Mouse (Mus musculus): ENCODE results near the gene Ercc2. TPM values are rescaled to one million over a fixed set of nuclear protein-coding genes. Genes with fewer than 3 reads are reported as not detected.
A peak's percentile ranks its signal among the peaks of the same experiment; 100 is the strongest.

Ercc2 gene
- 16.7 and 19.0 TPM in 2 replicates for polyA plus RNA-seq (2015; fragmentation: Nextera tagmentation; extraction: Ambion mirVana)

GRCm38 (mm10) chr7:19381377-19382165 is at the start of gene Ercc2:
Gene Ercc2, plus strand, starts transcription at chr7:19382010.
- WGBS = 5% methylated on average over 43 of the region's 48 CpGs

GRCm38 (mm10) chr7:19332709-19333352 is 49.0 kb upstream of the Ercc2 start:
- Histone ChIP-seq H3K9me3 (ENCODE audit: low read length) (no peaks in the 10 kb centered on the region), H3K27me3 (ENCODE audit: insufficient read depth, low read length) (no peaks in the 10 kb centered on the region), H3K36me3 (ENCODE audit: insufficient read depth, low read length) (no peaks in the 10 kb centered on the region), H3K4me2 (replicated peaks; ENCODE audit: low read depth, low read length) (peak overlapping the region; percentile 83), H3K4me1 (ENCODE audit: insufficient read depth, low read length) (peaks cover 13% of the 10 kb centered on the region), H3K27ac (ENCODE audit: low read length) (no peak overlapping the region), H3K9ac (replicated peaks; ENCODE audit: low read length) (peak overlapping the region; percentile 66), H3K4me3 (ENCODE audit: low read length) (peak overlapping the region; percentile 52)
- under 1% methylated on average over 50 of the region's 52 CpGs for WGBS
- peak; percentile 47; the same call in 1 of the 2 replicates for ATAC-seq (ENCODE audit: low FRiP score, low TSS enrichment)

More at GRCm38 (mm10) chr7:19381377-19382165, at the start of gene Ercc2:
- ATAC-seq (ENCODE audit: low FRiP score, low TSS enrichment) = peak; percentile 95
- Histone ChIP-seq H3K4me1 (ENCODE audit: insufficient read depth, low read length) (peaks cover 11% of the 10 kb centered on the region), H3K27me3 (ENCODE audit: insufficient read depth, low read length) (no peaks in the 10 kb centered on the region), H3K4me2 (replicated peaks; ENCODE audit: low read depth, low read length) (peak within 1 kb of the TSS; percentile 89), H3K9ac (replicated peaks; ENCODE audit: low read length) (peak within 1 kb of the TSS; percentile 72), H3K9me3 (ENCODE audit: low read length) (no peaks in the 10 kb centered on the region), H3K36me3 (ENCODE audit: insufficient read depth, low read length) (peaks cover 21% of the 10 kb centered on the region), H3K4me3 (ENCODE audit: low read length) (peak within 1 kb of the TSS; percentile 80), H3K27ac (ENCODE audit: low read length) (no peak within 1 kb of the TSS)

- no peak overlapping the region for H3K4me3 ChIP-seq (ENCODE audit: low read length)
- H3K27me3 ChIP-seq (ENCODE audit: insufficient read depth, low read length) = no peaks in the 10 kb centered on the region
- peaks cover 11% of the 10 kb centered on the region for H3K4me1 ChIP-seq (ENCODE audit: insufficient read depth, low read length)
- H3K27ac ChIP-seq (ENCODE audit: low read length) = no peak overlapping the region
- H3K9ac ChIP-seq (replicated peaks; ENCODE audit: low read length) = no peak overlapping the region
- no peaks in the 10 kb centered on the region for H3K9me3 ChIP-seq (ENCODE audit: low read length)
- 34% methylated on average over 3 of the region's 3 CpGs for WGBS
- ATAC-seq (ENCODE audit: low FRiP score, low TSS enrichment) = no peak
- no peak overlapping the region for H3K4me2 ChIP-seq (replicated peaks; ENCODE audit: low read depth, low read length)
- no peaks in the 10 kb centered on the region for H3K36me3 ChIP-seq (ENCODE audit: insufficient read depth, low read length)
Observed at GRCm38 (mm10) chr7:19335583-19335982, 46.2 kb upstream of the Ercc2 start.

- ATAC-seq (ENCODE audit: low FRiP score, low TSS enrichment) = no peak
- no peak overlapping the region for H3K27ac ChIP-seq (ENCODE audit: low read length)
Observed at GRCm38 (mm10) chr7:19337122-19337521, 44.7 kb upstream of the Ercc2 start.

GRCm38 (mm10) chr7:19338060-19338459 is 43.8 kb upstream of the Ercc2 start:
- 48% methylated on average over 2 of the region's 2 CpGs for whole genome bisulfite sequencing

More at GRCm38 (mm10) chr7:19337122-19337521, 44.7 kb upstream of the Ercc2 start:
- 52% methylated on average over 10 of the region's 10 CpGs for WGBS
- H3K4me2 ChIP-seq (replicated peaks; ENCODE audit: low read depth, low read length) = no peak overlapping the region
- no peaks in the 10 kb centered on the region for H3K9me3 ChIP-seq (ENCODE audit: low read length)
- H3K36me3 ChIP-seq (ENCODE audit: insufficient read depth, low read length) = no peaks in the 10 kb centered on the region
- H3K27me3 ChIP-seq (ENCODE audit: insufficient read depth, low read length) = peaks cover 13% of the 10 kb centered on the region
- H3K4me3 ChIP-seq (ENCODE audit: low read length) = no peak overlapping the region
- H3K9ac ChIP-seq (replicated peaks; ENCODE audit: low read length) = no peak overlapping the region
- peaks cover 21% of the 10 kb centered on the region for H3K4me1 ChIP-seq (ENCODE audit: insufficient read depth, low read length)

GRCm38 (mm10) chr7:19338596-19338995 is 43.2 kb upstream of the Ercc2 start:
- Histone ChIP-seq H3K4me3 (ENCODE audit: low read length) (no peak overlapping the region), H3K4me2 (replicated peaks; ENCODE audit: low read depth, low read length) (no peak overlapping the region), H3K27me3 (ENCODE audit: insufficient read depth, low read length) (peaks cover 13% of the 10 kb centered on the region), H3K9me3 (ENCODE audit: low read length) (no peaks in the 10 kb centered on the region), H3K4me1 (ENCODE audit: insufficient read depth, low read length) (peaks cover 30% of the 10 kb centered on the region), H3K9ac (replicated peaks; ENCODE audit: low read length) (no peak overlapping the region), H3K36me3 (ENCODE audit: insufficient read depth, low read length) (no peaks in the 10 kb centered on the region), H3K27ac (ENCODE audit: low read length) (no peak overlapping the region)
- WGBS = 54% methylated on average over 7 of the region's 7 CpGs
- ATAC-seq (ENCODE audit: low FRiP score, low TSS enrichment) = no peak

More at GRCm38 (mm10) chr7:19338060-19338459, 43.8 kb upstream of the Ercc2 start:
- Histone ChIP-seq H3K27me3 (ENCODE audit: insufficient read depth, low read length) (peaks cover 13% of the 10 kb centered on the region), H3K4me1 (ENCODE audit: insufficient read depth, low read length) (peaks cover 29% of the 10 kb centered on the region), H3K4me2 (replicated peaks; ENCODE audit: low read depth, low read length) (no peak overlapping the region), H3K4me3 (ENCODE audit: low read length) (no peak overlapping the region), H3K36me3 (ENCODE audit: insufficient read depth, low read length) (no peaks in the 10 kb centered on the region), H3K27ac (ENCODE audit: low read length) (no peak overlapping the region), H3K9ac (replicated peaks; ENCODE audit: low read length) (no peak overlapping the region), H3K9me3 (ENCODE audit: low read length) (no peaks in the 10 kb centered on the region)
- ATAC-seq (ENCODE audit: low FRiP score, low TSS enrichment) = no peak

- no peak overlapping the region for H3K27ac ChIP-seq (ENCODE audit: low read length)
- H3K27me3 ChIP-seq (ENCODE audit: insufficient read depth, low read length) = peaks cover 13% of the 10 kb centered on the region
- WGBS = 18% methylated on average over 10 of the region's 10 CpGs
Observed at GRCm38 (mm10) chr7:19341250-19341649, 40.6 kb upstream of the Ercc2 start.

GRCm38 (mm10) chr7:19341761-19342409 is 39.9 kb upstream of the Ercc2 start:
- H3K36me3 ChIP-seq (ENCODE audit: insufficient read depth, low read length) = no peaks in the 10 kb centered on the region
- H3K27me3 ChIP-seq (ENCODE audit: insufficient read depth, low read length) = peaks cover 13% of the 10 kb centered on the region
- H3K4me2 ChIP-seq (replicated peaks; ENCODE audit: low read depth, low read length) = peak overlapping the region; percentile 87
- peak overlapping the region; percentile 50 for H3K4me3 ChIP-seq (ENCODE audit: low read length)
- no peak overlapping the region for H3K27ac ChIP-seq (ENCODE audit: low read length)
- H3K4me1 ChIP-seq (ENCODE audit: insufficient read depth, low read length) = peaks cover 38% of the 10 kb centered on the region
- ATAC-seq (ENCODE audit: low FRiP score, low TSS enrichment) = no peak
- peak overlapping the region; percentile 61 for H3K9ac ChIP-seq (replicated peaks; ENCODE audit: low read length)
- under 1% methylated on average over 41 of the region's 41 CpGs for WGBS
- no peaks in the 10 kb centered on the region for H3K9me3 ChIP-seq (ENCODE audit: low read length)

More at GRCm38 (mm10) chr7:19341250-19341649, 40.6 kb upstream of the Ercc2 start:
- no peak for ATAC-seq (ENCODE audit: low FRiP score, low TSS enrichment)
- H3K4me3 ChIP-seq (ENCODE audit: low read length) = peak overlapping the region; percentile 50
- no peaks in the 10 kb centered on the region for H3K36me3 ChIP-seq (ENCODE audit: insufficient read depth, low read length)
- peaks cover 38% of the 10 kb centered on the region for H3K4me1 ChIP-seq (ENCODE audit: insufficient read depth, low read length)
- peak overlapping the region; percentile 87 for H3K4me2 ChIP-seq (replicated peaks; ENCODE audit: low read depth, low read length)
- no peaks in the 10 kb centered on the region for H3K9me3 ChIP-seq (ENCODE audit: low read length)
- peak overlapping the region; percentile 61; the same call in 1 of the 2 replicates for H3K9ac ChIP-seq (replicated peaks; ENCODE audit: low read length)

GRCm38 (mm10) chr7:19342481-19343027 is 39.3 kb upstream of the Ercc2 start:
- H3K4me1 ChIP-seq (ENCODE audit: insufficient read depth, low read length) = peaks cover 38% of the 10 kb centered on the region
- no peak for ATAC-seq (ENCODE audit: low FRiP score, low TSS enrichment)
- no peaks in the 10 kb centered on the region for H3K9me3 ChIP-seq (ENCODE audit: low read length)
- peak overlapping the region; percentile 61 for H3K9ac ChIP-seq (replicated peaks; ENCODE audit: low read length)
- peaks cover 13% of the 10 kb centered on the region for H3K27me3 ChIP-seq (ENCODE audit: insufficient read depth, low read length)
- no peaks in the 10 kb centered on the region for H3K36me3 ChIP-seq (ENCODE audit: insufficient read depth, low read length)
- peak overlapping the region; percentile 50 for H3K4me3 ChIP-seq (ENCODE audit: low read length)
- under 1% methylated on average over 27 of the region's 27 CpGs for WGBS
- peak overlapping the region; percentile 87 for H3K4me2 ChIP-seq (replicated peaks; ENCODE audit: low read depth, low read length)
- H3K27ac ChIP-seq (ENCODE audit: low read length) = no peak overlapping the region
